Mouse (Mus musculus): ENCODE results near the gene Tjp1. TPM values are rescaled to one million over a fixed set of nuclear protein-coding genes. Genes with fewer than 3 reads are reported as not detected.

Tjp1 gene
- total and polyA plus RNA-seq, 3 experiments = not detected

- H3K4me1 ChIP-seq (ENCODE audit: control insufficient read depth in 1 of 2, insufficient read depth in 2 of 2) = peaks cover 0 to 3% of the 10 kb centered on the region in 2 experiments; a peak in 2 of 4 replicates
- H3K27ac ChIP-seq (ENCODE audit: insufficient read depth, low read depth) = no peak overlapping the region
- DNase-seq (ENCODE audit: extremely low read depth) = no peak
- TF ChIP-seq MXI1 (IDR thresholded peaks at IDR 0.05; ENCODE audit: low read depth, low read length) (no peak), JUN (IDR thresholded peaks at IDR 0.05; ENCODE audit: insufficient read depth, low read depth, low read length) (no peak), ELF1 (IDR thresholded peaks at IDR 0.05; ENCODE audit: low read depth, low read length) (no peak), CHD1 (IDR thresholded peaks at IDR 0.05; ENCODE audit: low read depth, low read length) (no peak)
- no peak overlapping the region for H3K4me2 ChIP-seq (ENCODE audit: insufficient read depth, low read depth, poor library complexity, severe bottlenecking)
- no peak overlapping the region for H3K9ac ChIP-seq (ENCODE audit: insufficient read depth, low read depth)
- peaks cover 2% of the 10 kb centered on the region for H3K27me3 ChIP-seq (replicated peaks)
- dilution Hi-C loops (cut with MboI; ENCODE audit: extremely low pct_ligation_motif_present, extremely low pct_unique_long_range_greater_than_20kb, low sequenced_read_pairs) = no loop called here
- H3K9me3 ChIP-seq (replicated peaks; ENCODE audit: low read length) = peaks cover under 1% of the 10 kb centered on the region
- H3K79me2 ChIP-seq (replicated peaks; ENCODE audit: control insufficient read depth, extremely low read depth, insufficient read depth, poor library complexity, severe bottlenecking) = no peaks in the 10 kb centered on the region
- H3K4me3 ChIP-seq (replicated peaks in 1 of 3; ENCODE audit: low read depth in 2 of 3, low read length in 2 of 3, poor library complexity in 1 of 3) = no peak overlapping the region
- in situ Hi-C loops (cut with MboI; ENCODE audit: low pct_ligation_motif_present, low pct_unique_long_range_greater_than_20kb, low sequenced_read_pairs) = no loop called here
- no peaks in the 10 kb centered on the region for H3K36me3 ChIP-seq (replicated peaks in 1 of 2; ENCODE audit: control insufficient read depth in 1 of 2, insufficient read depth in 1 of 2, low read length in 1 of 2)
Observed at GRCm38 (mm10) chr7:65467306-65468021, 60.1 kb downstream of the Tjp1 start.

GRCm38 (mm10) chr7:65466137-65466536, 61.4 kb downstream of the Tjp1 start:
- dilution Hi-C loops (cut with MboI; ENCODE audit: extremely low pct_ligation_motif_present, extremely low pct_unique_long_range_greater_than_20kb, low sequenced_read_pairs) (no loop called here), in situ Hi-C loops (cut with MboI; ENCODE audit: low pct_ligation_motif_present, low pct_unique_long_range_greater_than_20kb, low sequenced_read_pairs) (no loop called here)
- no peak for DNase-seq (ENCODE audit: extremely low read depth)
- Histone ChIP-seq H3K36me3 (replicated peaks in 1 of 2; ENCODE audit: control insufficient read depth in 1 of 2, insufficient read depth in 1 of 2, low read length in 1 of 2) (no peaks in the 10 kb centered on the region), H3K9me3 (replicated peaks; ENCODE audit: low read length) (no peaks in the 10 kb centered on the region), H3K4me1 (ENCODE audit: control insufficient read depth in 1 of 2, insufficient read depth in 2 of 2) (peaks cover 0 to 6% of the 10 kb centered on the region in 2 experiments; a peak in 2 of 4 replicates), H3K9ac (ENCODE audit: insufficient read depth, low read depth) (no peak overlapping the region), H3K4me3 (replicated peaks in 1 of 3; ENCODE audit: low read depth in 2 of 3, low read length in 2 of 3, poor library complexity in 1 of 3) (no peak overlapping the region), H3K27ac (ENCODE audit: insufficient read depth, low read depth) (no peak overlapping the region), H3K79me2 (replicated peaks; ENCODE audit: control insufficient read depth, extremely low read depth, insufficient read depth, poor library complexity, severe bottlenecking) (no peaks in the 10 kb centered on the region), H3K4me2 (ENCODE audit: insufficient read depth, low read depth, poor library complexity, severe bottlenecking) (no peak overlapping the region), H3K27me3 (replicated peaks) (peaks cover 2% of the 10 kb centered on the region)
- TF ChIP-seq RCOR1 (conservative IDR thresholded peaks at IDR 0.05; ENCODE audit: low read depth, low read length) (no peak), HCFC1 (IDR thresholded peaks at IDR 0.05; ENCODE audit: low read depth, low read length) (no peak), MXI1 (IDR thresholded peaks at IDR 0.05; ENCODE audit: low read depth, low read length) (no peak), ELF1 (IDR thresholded peaks at IDR 0.05; ENCODE audit: low read depth, low read length) (no peak), ZMIZ1 (IDR thresholded peaks at IDR 0.05; ENCODE audit: low read depth, low read length) (no peak), JUND (conservative IDR thresholded peaks at IDR 0.05; ENCODE audit: low read depth, low read length) (no peak), GABPA (IDR thresholded peaks at IDR 0.05; ENCODE audit: insufficient replicate concordance, low read depth, low read length) (no peak), ZC3H11A (IDR thresholded peaks at IDR 0.05; ENCODE audit: low read depth, low read length) (no peak), NELFE (IDR thresholded peaks at IDR 0.05; ENCODE audit: low read depth, low read length) (no peak), NRF1 (IDR thresholded peaks at IDR 0.05; ENCODE audit: low read depth, low read length) (no peak), TCF12 (IDR thresholded peaks at IDR 0.05; ENCODE audit: low read depth, low read length) (no peak), IRF4 (IDR thresholded peaks at IDR 0.05; ENCODE audit: low read depth, low read length) (no peak), RAD21 (IDR thresholded peaks at IDR 0.05; ENCODE audit: low read depth, low read length) (no peak), MAX (IDR thresholded peaks at IDR 0.05; ENCODE audit: low read length) (no peak), MYC (IDR thresholded peaks at IDR 0.05; ENCODE audit: low read depth, low read length) (no peak), EP300 (IDR thresholded peaks at IDR 0.05; ENCODE audit: low read length) (no peak)
